Mouse (Mus musculus) heart, embryonic 16.5 days (tissue): ENCODE results near the gene Ahcy. TPM values are rescaled to one million over a fixed set of nuclear protein-coding genes. Genes with fewer than 3 reads are reported as not detected.
"Not testable (repeated sequence)": the region's sequence is repeated elsewhere in the genome, so short reads cannot be mapped to it uniquely, and the experiment has no call there.

ENCODE experiments used
- ATAC-seq: fragments of 200-750 bp; cut with Nextera tagmentation; replicated peaks from 2 replicates; pipeline ENCODE4 v1.8.0; 2017; ENCODE audit warnings: moderate number of reproducible peaks; ENCODE audit not compliant: insufficient read depth, low FRiP score; ENCODE audit errors: extremely low read depth
- H3K27ac ChIP-seq: fragments of 300-500 bp; sonication (generic); 2 replicates; pipeline ENCODE4 v1.5.1; 2014; ENCODE audit warnings: mild to moderate bottlenecking, low read length, control low read depth, moderate library complexity
- H3K27me3 ChIP-seq: fragments of 300-500 bp; sonication (generic); 2 replicates; pipeline ENCODE4 v1.6.1; 2014; ENCODE audit warnings: low read length, mixed read lengths; ENCODE audit not compliant: control insufficient read depth, insufficient read depth
- H3K36me3 ChIP-seq: fragments of 300-500 bp; sonication (generic); 2 replicates; pipeline ENCODE4 v1.6.1; 2014; ENCODE audit not compliant: control insufficient read depth, insufficient read depth
- H3K4me1 ChIP-seq: fragments of 300-500 bp; sonication (generic); 2 replicates; pipeline ENCODE4 v1.6.1; 2014; ENCODE audit warnings: low read length, mixed read lengths; ENCODE audit not compliant: control insufficient read depth, insufficient read depth
- H3K4me2 ChIP-seq: fragments of 300-500 bp; sonication (generic); 2 replicates; pipeline ENCODE4 v1.6.1; 2014; ENCODE audit warnings: low read depth, mild to moderate bottlenecking, control low read depth, low read length
- H3K4me3 ChIP-seq: fragments of 300-500 bp; sonication (generic); 2 replicates; pipeline ENCODE4 v1.5.1; 2014; ENCODE audit warnings: mild to moderate bottlenecking, control low read depth, low read length
- H3K9ac ChIP-seq: fragments of 300-500 bp; sonication (generic); 2 replicates; pipeline ENCODE4 v1.6.1; 2014; ENCODE audit warnings: low read length, control low read depth
- H3K9me3 ChIP-seq: fragments of 300-500 bp; sonication (generic); replicated peaks from 2 replicates; pipeline ENCODE4 v1.6.1; 2016; ENCODE audit warnings: low read length; ENCODE audit not compliant: control insufficient read depth
- WGBS: fragments of 180-500 bp; shearing (Covaris S2); extraction: QIAGEN DNeasy Blood & Tissue Kit; methylation state at CpG from one replicate; pipeline ENCODE4 v1.1.7; 2014; 5-methylcytosine and 5-hydroxymethylcytosine counted together
- polyA plus RNA-seq: library from polyadenylated mRNA; unstranded; fragments of >200 nt; fragmentation: Nextera tagmentation; extraction: Ambion mirVana; gene quantifications from 2 replicates; pipeline ENCODE4 v1.2.1, GENCODE M21; 2015

The Ahcy gene
- polyA plus RNA-seq, 1 experiment from 2014 or later, result 39.3 TPM

- ATAC-seq, H3K4me3 ChIP-seq, H3K27ac ChIP-seq, H3K9ac ChIP-seq, H3K4me2 ChIP-seq, H3K9me3 ChIP-seq, H3K4me1 ChIP-seq, H3K36me3 ChIP-seq, H3K27me3 ChIP-seq: not testable (repeated sequence)
- WGBS, result 28% methylated on average over 5 of the region's 9 CpGs
Observed at GRCm38 (mm10) chr2:155016751-155017150, 57.5 kb downstream of the Ahcy start.

GRCm38 (mm10) chr2:155012991-155013390 lies 61.3 kb downstream of the Ahcy start:
- 81% methylated on average over 6 of the region's 6 CpGs for WGBS
- H3K4me3 ChIP-seq, result no peak overlapping the region
- no peak overlapping the region for H3K9ac ChIP-seq
- no peak overlapping the region for H3K4me2 ChIP-seq
- H3K9me3 ChIP-seq, result no peaks in the 10 kb centered on the region
- no peak overlapping the region for H3K27ac ChIP-seq
- H3K4me1 ChIP-seq, result no peaks in the 10 kb centered on the region
- no peaks in the 10 kb centered on the region for H3K27me3 ChIP-seq
- no peak for ATAC-seq
- no peaks in the 10 kb centered on the region for H3K36me3 ChIP-seq

GRCm38 (mm10) chr2:155011086-155011656 lies 63.1 kb downstream of the Ahcy start:
- Histone ChIP-seq H3K27ac (no peak overlapping the region), H3K9ac (no peak overlapping the region), H3K4me3 (no peak overlapping the region), H3K27me3 (no peaks in the 10 kb centered on the region), H3K9me3 (no peaks in the 10 kb centered on the region; the same call in 1 of the 2 replicates), H3K36me3 (no peaks in the 10 kb centered on the region), H3K4me1 (no peaks in the 10 kb centered on the region), H3K4me2 (no peak overlapping the region)
- ATAC-seq, result no peak
- 36% methylated on average over 3 of the region's 3 CpGs for WGBS

Other genes with a start within 250 kb of the Ahcy start
- 51.2 and 54.5 TPM in 2 replicates for gene Eif2s2, start 181.6 kb downstream of the Ahcy start, polyA plus RNA-seq
- 0.24 and 0.36 TPM in 2 replicates for gene Gm14226, start 56.2 kb downstream of the Ahcy start, polyA plus RNA-seq
- 35.0 and 35.9 TPM in 2 replicates for gene Itch, start 59.0 kb upstream of the Ahcy start, polyA plus RNA-seq
- gene Dynlrb1, start 162.0 kb upstream of the Ahcy start, polyA plus RNA-seq, result 401 and 410 TPM in 2 replicates
- gene Map1lc3a, start 201.8 kb upstream of the Ahcy start, polyA plus RNA-seq, result 427 and 460 TPM in 2 replicates